Mouse (Mus musculus): ENCODE data around the gene Hlf.

Gene Hlf

DNA sequence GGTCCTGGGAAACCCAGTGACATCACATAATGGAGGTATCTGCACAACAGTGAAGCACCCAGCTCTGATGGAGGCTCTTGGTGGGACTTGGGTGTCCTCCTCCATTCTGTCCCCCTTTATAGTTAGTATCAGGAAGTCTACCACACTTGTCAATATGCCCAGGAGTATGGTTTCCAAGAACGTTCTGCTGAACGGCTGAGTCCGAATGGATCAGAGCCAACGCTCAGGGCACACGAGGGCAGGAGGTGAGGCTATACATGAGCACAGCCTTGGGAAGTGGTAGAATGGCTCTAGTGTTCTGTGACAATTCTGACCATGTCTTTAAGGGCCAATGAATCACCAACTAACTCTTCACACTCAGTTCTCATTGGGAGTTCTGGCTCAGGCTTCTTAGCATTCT lies 47.8 kb downstream of the Hlf start:
- DNase-seq (ENCODE audit: low read depth in 1 of 2, low spot score in 2 of 2): no peak

DNA sequence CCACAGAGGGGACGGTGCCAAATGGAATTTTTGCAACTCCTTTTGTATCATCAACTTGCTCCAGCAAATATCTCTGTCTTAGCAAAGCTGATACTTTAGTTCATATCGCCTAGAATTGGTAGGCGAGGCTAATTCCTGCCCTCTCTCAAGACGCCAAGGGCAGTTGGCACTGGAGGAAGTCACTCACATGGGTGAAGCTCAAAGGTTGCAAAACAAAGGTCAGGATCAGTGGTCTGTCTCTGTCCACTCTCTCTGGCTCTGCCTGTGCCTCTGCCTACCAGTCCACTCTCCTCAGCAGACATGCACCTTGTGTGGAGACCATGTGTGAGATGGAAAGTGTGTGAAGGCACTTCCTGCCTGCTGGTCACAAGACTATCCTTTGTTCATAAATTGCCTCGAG lies 48.4 kb downstream of the Hlf start:
- DNase-seq (ENCODE audit: low read depth in 1 of 2, low spot score in 2 of 2): no peak

DNA sequence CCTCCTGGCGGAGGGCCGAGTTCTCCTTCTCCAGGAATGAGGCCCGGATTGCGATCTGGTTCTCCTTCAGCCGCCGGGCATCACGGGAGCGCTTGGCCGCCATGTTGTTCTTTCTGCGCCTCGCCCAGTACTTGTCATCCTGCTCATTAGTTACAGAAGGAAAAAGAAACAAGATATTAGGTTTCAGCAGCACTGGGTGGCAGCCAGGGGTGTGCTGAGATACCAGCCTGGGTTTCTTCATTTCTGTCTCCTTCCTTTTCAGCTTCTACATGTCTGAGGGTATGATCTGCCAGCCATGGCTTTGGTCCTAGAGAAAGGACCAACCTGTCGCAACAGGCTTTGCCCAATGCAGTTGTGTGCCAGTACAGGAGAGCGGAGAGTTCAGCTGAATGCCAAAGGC lies 49.9 kb downstream of the Hlf start:
- no peak for DNase-seq (ENCODE audit: low read depth in 1 of 2, low spot score in 2 of 2)

DNA sequence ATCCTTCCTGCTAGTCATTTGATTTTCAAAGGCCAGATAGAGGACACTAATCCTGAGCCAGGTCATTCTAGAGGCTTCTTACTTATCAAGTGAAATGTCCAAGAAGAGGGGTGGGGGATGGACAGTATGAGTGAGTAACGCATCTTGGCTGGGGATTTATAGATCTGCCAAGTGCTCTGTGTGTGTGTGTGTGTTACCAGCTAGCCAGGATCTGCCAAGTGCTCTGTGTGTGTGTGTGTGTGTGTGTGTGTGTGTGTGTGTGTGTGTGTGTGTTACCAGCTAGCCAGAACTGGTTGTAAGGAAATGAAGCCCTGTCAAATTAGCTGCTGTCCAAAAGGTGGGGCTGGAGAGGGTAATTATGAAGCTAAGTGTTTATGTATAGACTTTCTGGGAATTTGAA lies 55.9 kb downstream of the Hlf start:
- DNase-seq (ENCODE audit: low read depth in 1 of 2, low spot score in 2 of 2): no peak

DNA sequence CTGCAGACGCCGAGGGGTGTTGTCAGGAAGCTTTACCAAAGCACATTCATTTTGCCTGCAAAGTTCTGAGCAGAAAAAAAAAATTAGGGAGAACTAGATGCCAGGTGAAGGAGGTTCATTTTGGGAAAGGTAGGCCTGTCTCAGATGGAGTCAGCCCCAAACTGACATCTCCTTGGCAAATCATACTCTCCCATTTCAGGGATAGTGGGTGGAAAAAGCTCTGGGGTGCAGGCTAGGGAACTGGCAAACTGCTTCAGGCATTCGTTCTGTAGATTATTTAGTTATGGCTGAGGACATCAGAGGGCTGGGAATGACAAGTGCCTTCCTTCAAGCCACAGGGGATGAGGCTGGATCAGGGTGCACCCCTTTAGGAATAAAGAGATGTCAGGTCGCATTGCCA lies 58.0 kb downstream of the Hlf start:
- no peak for DNase-seq (ENCODE audit: low read depth in 1 of 2, low spot score in 2 of 2)

DNA sequence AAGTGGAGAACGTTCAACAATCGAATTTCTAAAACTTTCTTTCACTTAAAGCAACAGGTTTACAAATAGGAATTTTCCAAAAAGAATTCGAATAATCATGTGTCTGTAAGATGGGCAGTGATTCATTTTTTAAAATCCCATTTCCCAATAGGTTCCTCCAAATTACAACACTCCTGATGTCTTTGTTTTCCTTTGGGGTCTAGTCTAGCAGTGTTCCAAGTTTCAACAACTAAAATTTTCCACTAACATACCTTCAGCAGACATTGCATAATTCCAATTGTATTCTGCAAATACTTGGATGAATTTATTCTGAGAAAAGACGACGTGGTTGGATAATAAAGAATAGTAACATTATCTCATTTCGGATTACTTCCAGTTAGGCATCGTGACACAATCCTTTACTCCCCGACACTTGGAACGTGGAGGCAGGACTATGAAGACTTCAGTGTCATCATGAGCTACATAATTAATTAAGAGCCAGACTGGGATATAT lies 60.4 kb downstream of the Hlf start:
- DNase-seq (ENCODE audit: low read depth in 1 of 2, low spot score in 2 of 2): no peak

DNA sequence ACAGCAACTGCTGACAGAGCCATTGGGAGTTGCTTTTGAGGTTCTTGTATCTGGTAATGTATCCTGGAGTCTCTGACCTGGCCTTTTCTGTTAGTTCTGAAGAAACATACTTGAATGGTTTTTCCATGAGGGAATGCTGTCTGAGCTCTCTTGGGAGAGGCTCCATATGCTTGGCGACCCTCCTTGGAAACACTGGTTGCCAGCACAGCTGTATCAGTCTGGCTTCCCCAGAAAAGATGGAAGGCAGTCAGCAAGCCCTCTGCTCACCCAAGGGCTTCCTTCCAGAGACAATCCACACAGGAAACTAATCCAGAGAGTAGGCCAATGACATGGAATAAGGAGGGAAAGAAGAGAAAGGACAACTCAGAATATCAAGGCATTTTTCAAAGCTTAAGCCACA lies 63.9 kb downstream of the Hlf start:
- DNase-seq (ENCODE audit: low read depth in 1 of 2, low spot score in 2 of 2): no peak

DNA sequence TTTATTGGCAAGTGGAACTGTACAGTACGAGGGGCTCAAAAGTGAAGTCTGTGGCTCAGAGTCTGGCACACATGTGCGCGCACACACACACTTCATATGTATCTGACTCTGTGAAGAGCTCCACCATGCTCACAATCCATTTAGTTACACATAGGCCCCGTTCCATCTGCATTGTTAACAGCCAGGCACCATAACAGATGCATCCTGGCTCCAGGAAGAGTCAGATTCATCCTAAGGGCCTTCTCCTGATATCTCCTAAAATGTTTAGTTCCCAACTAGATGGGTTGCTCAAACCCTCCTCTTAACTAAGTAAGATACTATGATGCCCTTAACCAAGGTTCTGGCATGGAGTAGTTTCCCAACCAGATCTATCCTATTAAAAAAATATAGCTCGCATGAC lies 64.5 kb downstream of the Hlf start:
- DNase-seq (ENCODE audit: low read depth in 1 of 2, low spot score in 2 of 2): no peak

DNA sequence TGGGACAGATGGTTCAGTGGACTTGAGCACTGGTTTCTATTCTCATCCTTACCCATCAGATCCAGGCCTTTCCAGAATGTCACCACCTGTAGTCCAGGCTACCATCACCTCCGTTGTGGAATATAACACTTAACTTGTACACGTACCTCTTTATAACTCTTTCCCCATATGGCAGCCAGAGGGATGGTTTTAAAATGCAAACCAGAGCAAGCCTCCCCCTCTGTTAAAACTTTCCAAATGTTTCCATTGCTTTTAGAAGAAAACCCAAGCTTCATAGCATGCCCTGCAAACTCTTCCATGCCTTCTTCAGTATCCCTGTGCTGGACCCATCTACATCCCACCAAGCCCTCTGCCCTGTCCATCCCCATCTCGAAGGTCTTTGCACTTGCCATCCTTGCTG lies 66.1 kb downstream of the Hlf start:
- no peak for DNase-seq (ENCODE audit: low read depth in 1 of 2, low spot score in 2 of 2)

DNA sequence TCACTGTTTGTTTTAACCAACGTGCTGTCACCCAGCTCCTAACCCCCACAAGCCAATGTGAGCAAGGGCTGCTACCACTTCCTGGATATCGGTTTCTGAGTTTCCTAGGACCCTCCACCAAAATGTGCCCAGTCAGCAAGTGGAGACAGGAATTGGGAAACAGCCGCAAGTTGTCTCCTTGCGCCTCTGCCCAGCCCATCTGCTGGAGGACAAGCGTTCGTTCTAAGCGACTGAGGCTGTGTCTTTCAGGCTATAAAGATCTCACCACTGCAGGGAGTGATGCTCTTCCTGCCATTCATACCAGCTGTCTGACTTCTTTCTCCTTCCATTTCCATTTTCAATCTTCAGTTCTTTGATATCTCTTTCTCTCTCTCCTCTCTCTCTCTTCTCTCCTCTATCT lies 69.8 kb downstream of the Hlf start:
- DNase-seq (ENCODE audit: low read depth in 1 of 2, low spot score in 2 of 2): no peak

DNA sequence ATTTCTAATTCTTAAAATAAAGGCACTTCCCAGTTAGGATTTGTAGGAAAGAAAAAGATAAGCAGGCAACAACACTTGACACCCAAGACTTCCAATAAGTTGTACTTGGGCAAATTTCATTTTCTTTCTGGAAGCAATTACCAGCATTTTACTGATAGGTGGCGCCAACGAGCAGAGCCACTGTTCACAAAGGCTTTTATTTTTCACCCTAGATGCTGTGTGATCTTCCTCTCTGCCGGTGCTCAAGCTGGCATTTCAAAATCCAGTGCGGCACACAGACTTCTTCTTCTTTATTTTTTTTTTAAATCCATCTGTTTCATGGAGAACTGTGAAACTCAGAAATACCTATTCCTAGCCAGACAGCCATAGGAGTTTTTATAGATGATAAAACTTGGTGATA lies 73.2 kb downstream of the Hlf start:
- DNase-seq (ENCODE audit: low read depth in 1 of 2, low spot score in 2 of 2): no peak

DNA sequence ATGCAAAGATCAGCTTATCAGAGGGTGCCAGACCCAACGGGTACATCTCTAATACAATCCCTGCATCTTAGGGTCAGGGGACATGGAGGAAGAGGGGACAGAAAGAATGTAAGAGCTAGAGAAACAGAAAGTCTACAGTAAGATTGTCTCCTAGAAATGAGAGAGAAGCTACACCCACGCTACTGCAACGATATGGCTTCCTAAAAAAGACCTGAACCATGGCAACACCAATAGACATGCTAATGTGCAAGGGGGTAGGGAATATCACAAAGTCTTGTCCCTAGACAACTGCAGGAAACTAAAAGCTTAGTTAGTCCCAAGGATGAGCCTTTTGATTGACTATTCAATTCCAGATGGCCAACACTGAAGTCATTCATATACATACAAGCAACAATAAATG lies 76.1 kb downstream of the Hlf start:
- no peak for DNase-seq (ENCODE audit: low read depth in 1 of 2, low spot score in 2 of 2)

DNA sequence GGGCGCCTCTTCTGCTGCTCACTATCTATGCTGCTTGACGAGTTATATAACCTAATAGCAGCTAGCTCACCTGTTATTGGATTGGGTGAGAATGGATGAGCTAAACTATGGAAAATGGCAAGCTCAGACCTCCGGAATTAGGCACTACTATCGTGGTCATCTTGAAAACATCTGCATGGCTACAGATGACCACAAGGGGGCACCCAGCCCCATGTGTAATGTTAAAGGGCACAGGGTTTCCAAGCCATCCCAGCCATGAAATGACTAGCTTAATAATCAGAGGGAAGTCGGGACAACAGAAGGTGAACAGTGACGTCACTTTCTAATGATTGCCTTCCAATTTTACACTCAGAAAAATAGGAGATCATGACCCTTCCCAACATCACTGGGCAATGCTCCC lies 83.7 kb downstream of the Hlf start:
- DNase-seq (ENCODE audit: low read depth in 1 of 2, low spot score in 2 of 2): no peak

DNA sequence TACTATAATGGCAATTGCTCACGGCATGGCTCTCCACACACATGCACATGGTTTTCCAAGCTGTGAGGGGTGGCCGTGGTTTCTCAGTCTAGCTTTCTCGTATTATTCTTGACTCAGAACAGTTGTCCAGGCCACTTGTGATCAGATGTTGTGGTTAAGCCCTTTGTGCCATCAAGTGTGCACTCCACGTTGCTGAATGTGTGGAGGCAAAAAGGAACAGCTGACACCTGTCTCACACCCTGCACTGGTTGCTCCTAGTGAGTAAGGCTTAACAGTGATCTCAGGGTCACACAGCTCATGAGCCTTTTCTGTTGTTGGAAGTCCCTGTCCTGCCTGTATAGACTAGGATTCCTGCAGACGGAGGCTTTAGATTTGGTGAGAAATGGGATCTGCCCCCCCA lies 84.6 kb downstream of the Hlf start:
- DNase-seq (ENCODE audit: low read depth in 1 of 2, low spot score in 2 of 2): no peak

DNA sequence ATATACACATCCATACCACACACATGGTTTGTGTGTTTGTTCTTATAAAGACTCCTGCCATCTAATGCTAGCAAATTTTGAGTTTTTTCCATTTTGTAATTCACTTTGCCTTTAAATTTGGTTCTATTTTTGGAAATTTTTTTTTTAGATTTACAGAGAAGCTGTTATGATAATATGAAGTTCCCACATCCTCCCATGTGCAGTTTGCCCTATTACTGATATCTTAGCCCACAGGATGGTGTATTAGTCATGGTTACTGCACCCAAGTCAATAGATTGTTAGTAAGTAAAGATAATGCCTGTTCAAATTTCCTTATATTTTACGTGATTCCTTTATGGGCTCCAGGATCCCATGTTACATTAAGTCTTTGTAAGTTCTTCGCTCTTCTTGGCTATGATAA lies 96.1 kb downstream of the Hlf start:
- no peak for DNase-seq (ENCODE audit: low read depth in 1 of 2, low spot score in 2 of 2)

DNA sequence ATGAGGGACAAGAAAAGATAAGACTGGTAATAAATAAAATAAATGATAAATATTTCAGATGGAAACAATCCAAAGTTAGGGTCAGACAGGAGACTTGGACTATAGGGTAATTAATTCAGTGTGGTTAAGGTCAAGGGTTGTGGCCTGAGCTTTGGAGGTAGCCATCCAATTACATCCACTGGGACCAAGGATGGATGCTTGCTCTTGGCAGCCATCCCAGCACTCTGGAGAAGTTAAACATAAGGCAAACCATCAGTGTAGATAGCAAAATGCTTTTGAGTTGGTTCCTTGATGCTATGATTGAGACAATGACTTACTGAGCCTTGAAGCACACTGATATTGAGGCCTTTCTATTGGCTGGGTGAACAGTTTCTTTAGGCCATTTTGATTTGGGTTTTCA lies 97.9 kb downstream of the Hlf start:
- DNase-seq (ENCODE audit: low read depth in 1 of 2, low spot score in 2 of 2): no peak

DNA sequence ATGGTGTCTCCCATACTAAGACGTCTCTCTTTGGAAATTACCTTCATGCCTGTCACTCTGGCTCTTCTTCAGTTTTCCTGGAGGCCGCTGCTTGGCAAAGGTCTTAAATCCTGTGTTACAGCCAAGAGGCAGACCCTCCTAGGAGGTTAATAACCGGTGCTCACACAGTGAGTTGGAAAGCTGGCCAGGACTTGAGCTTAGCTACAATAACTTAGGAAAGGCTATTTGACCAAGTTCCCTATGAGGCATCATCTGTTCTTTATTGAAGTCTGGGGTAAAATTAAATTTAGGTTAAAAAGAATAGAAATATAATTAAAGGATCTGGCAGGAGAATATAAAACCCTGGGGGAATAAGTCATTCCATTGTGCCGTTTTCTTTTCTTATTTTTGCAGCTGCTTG lies 99.5 kb downstream of the Hlf start:
- DNase-seq (ENCODE audit: low read depth in 1 of 2, low spot score in 2 of 2): no peak

DNA sequence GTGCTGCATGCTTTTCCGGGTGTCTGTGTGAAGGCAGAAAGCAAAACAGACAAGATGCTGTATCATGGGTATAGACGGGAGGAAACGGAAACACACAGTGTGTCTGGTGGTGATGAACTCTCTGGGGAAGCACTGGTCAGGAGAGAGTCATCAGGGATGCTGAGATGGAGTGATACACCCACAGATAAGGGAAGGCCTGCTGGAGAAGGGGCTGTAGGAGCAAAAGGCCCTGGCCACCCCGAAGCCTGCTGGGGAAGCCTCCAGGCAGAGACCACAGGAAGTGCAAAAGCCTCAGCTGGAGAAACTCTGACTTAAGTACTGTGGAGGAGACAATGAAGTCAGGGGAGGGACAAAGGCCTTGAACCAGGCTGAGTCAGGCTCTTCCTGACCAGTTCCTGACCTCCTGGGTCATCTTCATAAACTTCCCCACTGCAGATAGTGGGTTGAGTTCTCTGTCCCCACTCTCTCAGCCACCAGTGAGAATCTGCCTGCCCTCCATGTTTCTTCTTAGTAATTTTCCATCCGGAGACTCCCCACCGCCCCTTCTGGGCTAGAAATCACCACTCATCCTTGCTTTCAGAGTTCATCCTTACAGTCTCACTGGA lies 104.0 kb downstream of the Hlf start:
- no peak for DNase-seq (ENCODE audit: low read depth in 1 of 2, low spot score in 2 of 2)
